Mouse (Mus musculus) midbrain, embryonic 10.5 days (tissue): ENCODE measurements at regions not wholly inside any gene's neighbourhood (a gene's known extent, or its start where the extent isn't known, plus 50 kb on each side); places are given as distances from the start of the nearest gene placed in this dataset.

ENCODE experiments used
- DNase-seq: peaks from one replicate; pipeline ENCODE4 v3.0.0-alpha.2; 2017; ENCODE audit warnings: low spot score
- H3K27ac ChIP-seq: fragments of 300-500 bp; sonication (generic); replicated peaks from 2 replicates; pipeline ENCODE4 v1.5.1; 2016; ENCODE audit warnings: mild to moderate bottlenecking
- H3K27me3 ChIP-seq: fragments of 300-500 bp; sonication (generic); 2 replicates; pipeline ENCODE4 v1.6.1; 2016; ENCODE audit warnings: low read depth, mild to moderate bottlenecking; ENCODE audit not compliant: poor library complexity, severe bottlenecking
- H3K36me3 ChIP-seq: fragments of 300-500 bp; sonication (generic); 2 replicates; pipeline ENCODE4 v1.6.1; 2016; ENCODE audit warnings: mild to moderate bottlenecking, moderate library complexity
- H3K4me1 ChIP-seq: fragments of 300-500 bp; sonication (generic); 2 replicates; pipeline ENCODE4 v1.6.1; 2016
- H3K4me3 ChIP-seq: fragments of 300-500 bp; sonication (generic); 2 replicates; pipeline ENCODE4 v1.5.1; 2016; ENCODE audit warnings: mild to moderate bottlenecking, moderate library complexity
- H3K9me3 ChIP-seq: fragments of 300-500 bp; sonication (generic); replicated peaks from 2 replicates; pipeline ENCODE4 v1.6.1; 2016; ENCODE audit warnings: mild to moderate bottlenecking
- WGBS: fragments of 180-500 bp; shearing (Covaris S2); methylation state at CpG from one replicate; pipeline ENCODE4 v1.1.7; 2016; 5-methylcytosine and 5-hydroxymethylcytosine counted together

DNA sequence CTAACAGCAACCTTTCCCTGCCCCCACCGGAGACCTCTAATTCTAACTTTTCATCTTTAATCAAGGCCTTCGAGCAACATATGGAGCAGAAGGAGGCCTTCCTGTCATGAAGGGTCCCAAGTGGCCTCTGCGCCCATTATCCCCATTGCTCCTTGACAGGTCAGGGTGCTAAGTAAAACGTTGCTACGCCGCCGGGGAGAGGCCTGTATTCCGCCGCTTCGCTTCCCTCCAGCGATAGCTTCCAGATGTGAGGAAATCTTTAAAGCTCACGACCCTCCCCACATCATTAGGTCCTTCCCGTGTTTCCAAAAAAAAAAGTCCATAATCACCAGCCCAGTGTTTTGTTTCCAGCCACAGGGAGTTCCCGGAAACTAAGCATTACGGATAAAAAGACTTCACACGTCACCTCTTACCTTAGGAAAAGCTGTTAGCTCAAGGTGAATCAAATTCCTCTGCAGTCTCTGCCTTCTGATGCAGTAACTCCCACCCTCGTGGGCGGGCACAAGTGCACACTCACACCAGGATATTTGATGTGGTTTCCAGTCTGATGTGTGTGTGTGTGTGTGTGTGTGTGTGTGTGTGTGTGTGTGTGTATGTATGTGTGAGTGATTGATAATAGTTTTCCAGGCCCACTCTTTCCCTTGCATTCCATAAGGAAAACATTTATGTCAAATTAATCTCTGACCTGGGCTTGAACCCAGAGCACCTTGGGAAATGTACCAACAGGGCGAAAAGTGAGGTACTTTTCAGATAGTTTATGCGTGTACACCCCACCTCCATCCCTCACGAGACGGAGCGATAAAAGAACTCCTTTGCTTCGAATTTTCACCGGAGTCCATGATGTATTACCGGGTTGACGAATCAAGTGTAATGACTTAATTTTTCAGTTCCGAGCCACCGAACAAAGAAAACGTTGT lies 107.5 kb downstream of the Gm45692 start:
- WGBS: 72% methylated on average over 30 of the region's 30 CpGs
- no peak for DNase-seq

DNA sequence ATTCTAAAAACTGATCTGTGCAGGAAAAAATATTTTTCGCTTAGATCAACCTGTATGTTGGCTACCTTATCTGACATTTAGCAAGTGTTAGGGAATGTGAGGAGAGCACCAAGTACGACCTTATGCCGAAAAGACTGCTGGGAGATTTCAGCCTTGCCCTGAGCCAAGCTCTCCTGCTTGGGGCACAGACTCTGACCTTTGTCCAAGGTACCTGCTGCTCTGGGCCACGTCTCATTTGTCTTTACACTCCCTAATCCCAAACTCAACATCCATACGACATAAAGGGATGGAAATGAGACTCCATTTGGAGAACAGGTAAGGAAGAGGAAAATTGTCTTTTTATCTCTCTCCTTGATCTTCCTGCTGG lies 108.2 kb downstream of the Gm45692 start:
- Histone ChIP-seq H3K27me3 (no peaks in the 10 kb centered on the region), H3K27ac (no peak overlapping the region), H3K36me3 (no peaks in the 10 kb centered on the region), H3K4me3 (no peak overlapping the region), H3K9me3 (no peaks in the 10 kb centered on the region), H3K4me1 (peaks cover 6% of the 10 kb centered on the region)
- 64% methylated on average over 5 of the region's 5 CpGs for WGBS
- DNase-seq: no peak

More for the DNA sequence above, 107.5 kb downstream of the Gm45692 start:
- Histone ChIP-seq H3K4me3 (no peak overlapping the region), H3K4me1 (peaks cover 6% of the 10 kb centered on the region), H3K27ac (no peak overlapping the region), H3K36me3 (no peaks in the 10 kb centered on the region), H3K27me3 (no peaks in the 10 kb centered on the region), H3K9me3 (no peaks in the 10 kb centered on the region)

DNA sequence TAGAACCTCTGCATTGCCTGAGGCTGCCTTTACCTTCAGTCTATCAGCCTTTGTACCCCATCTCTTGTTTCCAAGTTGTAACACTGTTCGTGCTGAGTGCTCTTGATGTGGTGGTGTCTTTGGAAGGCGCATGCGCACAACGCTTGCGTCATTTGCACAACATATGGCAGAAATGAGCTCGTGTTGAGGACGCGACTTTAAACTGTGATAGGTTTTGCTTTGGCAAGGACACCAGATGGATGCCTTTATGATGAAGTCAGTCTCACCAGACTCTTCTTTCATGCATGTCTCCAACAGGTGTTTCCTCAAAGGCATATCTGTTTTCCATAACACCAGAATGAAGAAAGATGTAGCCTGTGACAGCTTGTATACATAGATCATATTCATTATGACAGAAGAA lies 110.2 kb downstream of the Gm45692 start:
- no peak for DNase-seq
- WGBS: 96% methylated on average over 8 of the region's 8 CpGs

GRCm38 (mm10) chr8:26239075-26239474 lies 119.7 kb downstream of the Gm45692 start:
- 94% methylated on average over 2 of the region's 2 CpGs for WGBS
- H3K36me3 ChIP-seq: no peaks in the 10 kb centered on the region
- no peaks in the 10 kb centered on the region; the same call in 1 of the 2 replicates for H3K9me3 ChIP-seq
- no peaks in the 10 kb centered on the region for H3K4me1 ChIP-seq
- H3K4me3 ChIP-seq: no peak overlapping the region
- no peaks in the 10 kb centered on the region for H3K27me3 ChIP-seq
- no peak for DNase-seq
- no peak overlapping the region for H3K27ac ChIP-seq

More for the DNA sequence above, 110.2 kb downstream of the Gm45692 start:
- no peaks in the 10 kb centered on the region; the same call in 1 of the 2 replicates for H3K9me3 ChIP-seq
- H3K27me3 ChIP-seq: no peaks in the 10 kb centered on the region
- peaks cover 6% of the 10 kb centered on the region for H3K4me1 ChIP-seq
- H3K36me3 ChIP-seq: no peaks in the 10 kb centered on the region
- H3K27ac ChIP-seq: no peak overlapping the region
- H3K4me3 ChIP-seq: no peak overlapping the region

DNA sequence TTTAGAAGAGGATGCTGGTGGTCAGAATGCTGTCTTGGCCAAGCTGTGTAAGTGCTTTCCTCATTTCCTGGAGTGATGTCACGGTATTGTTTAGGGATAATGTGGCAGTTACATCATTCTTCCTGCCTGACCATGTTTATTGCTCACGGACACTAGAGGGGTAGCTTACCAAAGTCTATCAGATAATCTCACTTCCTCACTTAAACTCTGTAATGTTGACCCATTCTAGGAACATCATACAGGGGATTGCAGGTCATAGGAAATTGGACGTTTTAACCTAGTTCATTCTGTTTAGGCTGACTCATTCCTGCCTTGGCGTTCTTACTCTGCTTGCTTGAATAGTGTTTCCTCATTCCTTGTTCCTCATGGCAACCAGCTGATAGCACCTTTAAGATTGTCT lies 120.3 kb downstream of the Gm45692 start:
- no peak for DNase-seq
- Histone ChIP-seq H3K4me3 (no peak overlapping the region), H3K4me1 (no peaks in the 10 kb centered on the region), H3K27ac (no peak overlapping the region), H3K27me3 (no peaks in the 10 kb centered on the region), H3K9me3 (no peaks in the 10 kb centered on the region), H3K36me3 (no peaks in the 10 kb centered on the region)
- WGBS: 78% methylated on average over 4 of the region's 4 CpGs

DNA sequence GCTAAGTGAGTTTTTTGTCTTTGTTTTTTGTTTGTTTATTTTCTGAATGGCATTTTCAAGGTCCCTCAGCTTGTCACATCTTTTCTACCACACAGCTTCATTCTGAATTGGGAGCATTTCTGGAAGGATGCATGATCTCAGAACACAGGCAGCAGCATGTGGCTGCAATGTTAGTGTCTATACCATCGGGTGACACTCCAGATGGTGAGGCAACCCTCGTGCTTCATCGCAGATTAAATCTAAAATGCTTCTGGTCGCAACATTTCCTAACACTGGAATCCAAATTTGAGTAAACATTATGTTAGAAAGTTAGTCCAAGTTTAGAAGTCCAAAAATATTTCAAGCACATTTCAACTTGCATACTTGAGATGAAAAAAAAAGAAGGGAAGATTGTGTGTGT lies 124.4 kb downstream of the Gm45692 start:
- no peak for DNase-seq
- no peaks in the 10 kb centered on the region for H3K27me3 ChIP-seq

DNA sequence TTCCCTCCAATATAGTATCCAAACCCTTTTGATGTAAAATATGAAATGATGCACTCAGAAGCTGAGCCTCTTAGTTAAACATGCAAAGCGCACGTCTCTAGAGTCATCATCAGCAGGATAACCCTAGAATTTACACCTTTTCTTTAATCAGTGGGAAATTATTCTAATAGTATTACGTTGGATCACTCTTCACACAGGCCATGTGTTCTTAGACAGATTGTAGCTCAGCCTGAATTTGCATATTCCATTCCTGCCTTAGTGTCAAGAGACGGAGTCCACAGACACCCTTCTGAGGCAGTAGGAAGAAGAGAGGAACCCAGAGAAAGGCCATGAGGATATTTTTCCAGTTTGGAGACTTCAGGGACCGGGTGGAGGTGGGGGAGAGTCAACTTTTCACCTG lies 125.0 kb downstream of the Gm45692 start:
- H3K9me3 ChIP-seq: no peaks in the 10 kb centered on the region
- H3K4me3 ChIP-seq: no peak overlapping the region
- WGBS: 88% methylated on average over 5 of the region's 5 CpGs
- DNase-seq: no peak
- H3K36me3 ChIP-seq: no peaks in the 10 kb centered on the region
- H3K27me3 ChIP-seq: no peaks in the 10 kb centered on the region
- no peak overlapping the region for H3K27ac ChIP-seq
- no peaks in the 10 kb centered on the region for H3K4me1 ChIP-seq

More for the DNA sequence above, 124.4 kb downstream of the Gm45692 start:
- H3K9me3 ChIP-seq: no peaks in the 10 kb centered on the region
- H3K4me3 ChIP-seq: no peak overlapping the region
- no peaks in the 10 kb centered on the region for H3K4me1 ChIP-seq
- H3K27ac ChIP-seq: no peak overlapping the region
- WGBS: 88% methylated on average over 4 of the region's 4 CpGs
- H3K36me3 ChIP-seq: no peaks in the 10 kb centered on the region

- no peak overlapping the region for H3K4me3 ChIP-seq
- WGBS: 6% methylated on average over 6 of the region's 6 CpGs
- H3K36me3 ChIP-seq: no peaks in the 10 kb centered on the region
- H3K27ac ChIP-seq: 0 out of 2 replicates have a peak overlapping the region, but pooled peaks have one; percentile 23
- H3K4me1 ChIP-seq: peaks cover 9% of the 10 kb centered on the region
- H3K9me3 ChIP-seq: peaks cover 15% of the 10 kb centered on the region
- no peaks in the 10 kb centered on the region for H3K27me3 ChIP-seq
- DNase-seq: no peak
These were observed 135.9 kb downstream of the Gm45692 start for GRCm38 (mm10) chr8:26255191-26255669.

GRCm38 (mm10) chr8:26260294-26260693 lies 141.0 kb downstream of the Gm45692 start:
- 69% methylated on average over 5 of the region's 5 CpGs for WGBS
- no peaks in the 10 kb centered on the region for H3K36me3 ChIP-seq
- H3K4me1 ChIP-seq: peaks cover 12% of the 10 kb centered on the region
- no peak overlapping the region for H3K4me3 ChIP-seq
- 0 out of 2 replicates have a peak, but pooled peaks cover 6% of the 10 kb centered on the region for H3K27me3 ChIP-seq
- H3K27ac ChIP-seq: no peak overlapping the region
- H3K9me3 ChIP-seq: no peaks in the 10 kb centered on the region
- DNase-seq: no peak

GRCm38 (mm10) chr8:26262536-26262935 lies 143.2 kb downstream of the Gm45692 start:
- H3K27ac ChIP-seq: no peak overlapping the region
- peaks cover 14% of the 10 kb centered on the region for H3K4me1 ChIP-seq
- H3K4me3 ChIP-seq: no peak overlapping the region
- DNase-seq: no peak
- no peaks in the 10 kb centered on the region for H3K36me3 ChIP-seq
- H3K27me3 ChIP-seq: 0 out of 2 replicates have a peak, but pooled peaks cover 6% of the 10 kb centered on the region
- 95% methylated on average over 10 of the region's 10 CpGs for WGBS
- no peaks in the 10 kb centered on the region for H3K9me3 ChIP-seq

GRCm38 (mm10) chr8:26264869-26265321 lies 145.6 kb downstream of the Gm45692 start:
- Histone ChIP-seq H3K9me3 (no peaks in the 10 kb centered on the region), H3K4me1 (peaks cover 27% of the 10 kb centered on the region), H3K36me3 (no peaks in the 10 kb centered on the region), H3K27ac (peak overlapping the region; percentile 39), H3K4me3 (no peak overlapping the region), H3K27me3 (0 out of 2 replicates have a peak, but pooled peaks cover 6% of the 10 kb centered on the region)
- peak; percentile 35 for DNase-seq
- WGBS: 40% methylated on average over 11 of the region's 11 CpGs

DNA sequence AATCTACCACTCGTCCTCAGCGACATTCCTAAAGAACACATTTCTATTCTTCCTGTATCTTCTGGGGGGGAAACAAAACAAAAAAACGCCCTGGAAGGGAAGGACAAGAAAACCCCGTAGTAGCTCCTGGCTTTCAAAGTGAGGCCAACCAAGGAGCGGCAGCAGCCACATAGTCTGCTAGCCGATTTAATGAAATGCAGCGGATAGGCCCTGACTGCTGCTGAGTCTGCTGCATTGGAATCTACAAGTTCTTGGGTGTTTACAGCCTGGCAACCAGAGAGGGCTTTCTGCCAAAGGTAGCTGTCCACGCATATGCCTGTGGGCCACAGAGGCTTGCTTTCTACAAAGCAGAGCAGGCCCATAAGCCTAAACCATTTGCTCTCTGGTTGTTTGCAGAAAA lies 146.0 kb downstream of the Gm45692 start:
- no peaks in the 10 kb centered on the region for H3K9me3 ChIP-seq
- H3K36me3 ChIP-seq: no peaks in the 10 kb centered on the region
- peaks cover 27% of the 10 kb centered on the region for H3K4me1 ChIP-seq
- 0 out of 2 replicates have a peak, but pooled peaks cover 6% of the 10 kb centered on the region for H3K27me3 ChIP-seq
- WGBS: 21% methylated on average over 8 of the region's 8 CpGs
- peak overlapping the region; percentile 39 for H3K27ac ChIP-seq
- no peak overlapping the region for H3K4me3 ChIP-seq
- DNase-seq: peak; percentile 34

DNA sequence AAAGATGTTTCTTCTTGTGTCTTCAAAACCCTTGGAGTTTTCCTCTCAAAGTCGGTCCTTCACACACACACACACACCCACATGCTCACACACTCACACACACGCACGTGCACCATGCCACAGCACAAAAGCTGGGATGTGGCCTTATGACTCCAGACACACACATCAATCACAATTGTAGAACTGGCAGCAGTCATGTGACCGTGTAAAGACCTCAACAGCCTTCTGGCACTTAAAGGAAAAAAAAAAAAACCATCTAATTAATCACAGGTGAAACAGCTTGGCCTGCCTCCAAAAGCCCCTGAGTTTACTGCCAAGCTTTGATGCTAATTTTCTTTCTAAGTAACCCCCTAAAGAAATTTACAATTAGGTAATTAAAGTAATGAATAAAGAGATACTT lies 147.1 kb downstream of the Gm45692 start:
- WGBS: 78% methylated on average over 4 of the region's 4 CpGs

More for the DNA sequence above, 147.1 kb downstream of the Gm45692 start:
- H3K36me3 ChIP-seq: no peaks in the 10 kb centered on the region
- H3K4me1 ChIP-seq: peaks cover 27% of the 10 kb centered on the region
- no peak overlapping the region for H3K27ac ChIP-seq
- no peak for DNase-seq
- 0 out of 2 replicates have a peak, but pooled peaks cover 6% of the 10 kb centered on the region for H3K27me3 ChIP-seq
- H3K9me3 ChIP-seq: no peaks in the 10 kb centered on the region
- H3K4me3 ChIP-seq: no peak overlapping the region
